Mouse (Mus musculus): ENCODE results near the gene Gtf2h1.

Gtf2h1 gene

GRCm38 (mm10) chr7:46795287-46796205 is at the start of gene Gtf2h1, which contains the start of gene Hps5:
Gene Gtf2h1, plus strand, starts transcription at chr7:46796103.
Gene Hps5, minus strand, starts transcription at chr7:46796064.
- DNase-seq (ENCODE audit: low spot score), result peak; percentile 94

- peak; percentile 80 for DNase-seq (ENCODE audit: low spot score)
Measured at GRCm38 (mm10) chr7:46746381-46746780, 49.5 kb upstream of the Gtf2h1 start.

GRCm38 (mm10) chr7:46748459-46748858 is 47.4 kb upstream of the Gtf2h1 start:
- peak; percentile 70 for DNase-seq (ENCODE audit: low spot score)

GRCm38 (mm10) chr7:46751490-46751889 is 44.4 kb upstream of the Gtf2h1 start, which contains the start of gene Saa2:
Gene Saa2, plus strand, starts transcription at chr7:46751790.
- no peak for DNase-seq (ENCODE audit: low spot score)

GRCm38 (mm10) chr7:46761049-46761795 is 34.7 kb upstream of the Gtf2h1 start:
- no peak for DNase-seq (ENCODE audit: low spot score)

GRCm38 (mm10) chr7:46762601-46763000 is 33.3 kb upstream of the Gtf2h1 start:
- DNase-seq (ENCODE audit: low spot score), result no peak

- DNase-seq (ENCODE audit: low spot score), result no peak
Measured at GRCm38 (mm10) chr7:46764672-46765071, 31.2 kb upstream of the Gtf2h1 start.

GRCm38 (mm10) chr7:46767371-46767770 is 28.5 kb upstream of the Gtf2h1 start:
- DNase-seq (ENCODE audit: low spot score), result peak; percentile 35

- DNase-seq (ENCODE audit: low spot score), result no peak
Measured at GRCm38 (mm10) chr7:46768451-46768850, 27.5 kb upstream of the Gtf2h1 start.

GRCm38 (mm10) chr7:46770706-46771105 is 25.2 kb upstream of the Gtf2h1 start:
- peak; percentile 78 for DNase-seq (ENCODE audit: low spot score)

- no peak for DNase-seq (ENCODE audit: low spot score)
Measured at GRCm38 (mm10) chr7:46789177-46789849, 6.6 kb upstream of the Gtf2h1 start.

- DNase-seq (ENCODE audit: low spot score), result no peak
Measured at GRCm38 (mm10) chr7:46793871-46794270, 2.0 kb upstream of the Gtf2h1 start.

GRCm38 (mm10) chr7:46796206-46796679 is 340 bp downstream of the Gtf2h1 start:
- no peak for DNase-seq (ENCODE audit: low spot score)

- DNase-seq (ENCODE audit: low spot score), result no peak
Measured at GRCm38 (mm10) chr7:46796779-46797178, 876 bp downstream of the Gtf2h1 start.

GRCm38 (mm10) chr7:46810325-46810724 is 14.4 kb downstream of the Gtf2h1 start:
- no peak for DNase-seq (ENCODE audit: low spot score)

- DNase-seq (ENCODE audit: low spot score), result no peak
Measured at GRCm38 (mm10) chr7:46814012-46814411, 18.1 kb downstream of the Gtf2h1 start.

- peak; percentile 49 for DNase-seq (ENCODE audit: low spot score)
Measured at GRCm38 (mm10) chr7:46820876-46821632, 25.2 kb downstream of the Gtf2h1 start.

- DNase-seq (ENCODE audit: low spot score), result no peak
Measured at GRCm38 (mm10) chr7:46827046-46827802, 31.3 kb downstream of the Gtf2h1 start.

GRCm38 (mm10) chr7:46827803-46828184 is 31.9 kb downstream of the Gtf2h1 start:
- no peak for DNase-seq (ENCODE audit: low spot score)

- DNase-seq (ENCODE audit: low spot score), result no peak
Measured at GRCm38 (mm10) chr7:46829911-46830310, 34.0 kb downstream of the Gtf2h1 start.
